Mouse (Mus musculus) limb, embryonic 12.5 days (tissue): ENCODE measurements around the gene Tnfsfm13. TPM values are rescaled to one million over a fixed set of nuclear protein-coding genes. Genes with fewer than 3 reads are reported as not detected.

Source experiments
- ATAC-seq: fragments of 200-750 bp; cut with Nextera tagmentation; 2 replicates; pipeline ENCODE4 v1.8.0; 2017; ENCODE audit warnings: low read depth, moderate TSS enrichment; ENCODE audit not compliant: insufficient number of reproducible peaks, insufficient read depth, low FRiP score, low TSS enrichment
- H3K27ac ChIP-seq: fragments of 300-500 bp; sonication (generic); 2 replicates; pipeline ENCODE4 v1.5.1; 2016; ENCODE audit warnings: mild to moderate bottlenecking, moderate library complexity
- H3K27me3 ChIP-seq: fragments of 300-500 bp; sonication (generic); 2 replicates; pipeline ENCODE4 v1.6.1; 2016; ENCODE audit warnings: mild to moderate bottlenecking, moderate library complexity
- H3K36me3 ChIP-seq: fragments of 300-500 bp; sonication (generic); 2 replicates; pipeline ENCODE4 v1.6.1; 2016; ENCODE audit warnings: mild to moderate bottlenecking, moderate library complexity
- H3K4me1 ChIP-seq: fragments of 300-500 bp; sonication (generic); replicated peaks from 2 replicates; pipeline ENCODE4 v1.6.1; 2016
- H3K4me2 ChIP-seq: fragments of 300-500 bp; sonication (generic); 2 replicates; pipeline ENCODE4 v1.6.1; 2016; ENCODE audit warnings: mild to moderate bottlenecking, moderate library complexity
- H3K4me3 ChIP-seq: fragments of 300-500 bp; sonication (generic); replicated peaks from 2 replicates; pipeline ENCODE4 v1.5.1; 2016; ENCODE audit warnings: mild to moderate bottlenecking
- H3K9ac ChIP-seq: fragments of 300-500 bp; sonication (generic); replicated peaks from 2 replicates; pipeline ENCODE4 v1.6.1; 2016; ENCODE audit warnings: mild to moderate bottlenecking, moderate library complexity
- H3K9me3 ChIP-seq: fragments of 300-500 bp; sonication (generic); 2 replicates; pipeline ENCODE4 v1.6.1; 2016; ENCODE audit warnings: mild to moderate bottlenecking, moderate library complexity
- WGBS: fragments of 180-500 bp; shearing (Covaris S2); methylation state at CpG from one replicate; pipeline ENCODE4 v1.1.7; 2016; 5-methylcytosine and 5-hydroxymethylcytosine counted together
- microRNA counts: library from miRNA; unstranded; fragments of <30 nt; microRNA quantifications from one replicate; lab custom pipeline; 2017
- microRNA-seq: library from miRNA; unstranded; fragments of <30 nt; microRNA quantifications from one replicate; pipeline ENCODE4, GENCODE M21; 2017
- polyA plus RNA-seq: library from polyadenylated mRNA; unstranded; fragments of >200 nt; fragmentation: Nextera tagmentation; extraction: Ambion mirVana; gene quantifications from 2 replicates; pipeline ENCODE4 v1.2.1, GENCODE M21; 2016

Tnfsfm13 gene
- polyA plus RNA-seq, 1 experiment from 2014 or later, result 1.7 TPM

DNA sequence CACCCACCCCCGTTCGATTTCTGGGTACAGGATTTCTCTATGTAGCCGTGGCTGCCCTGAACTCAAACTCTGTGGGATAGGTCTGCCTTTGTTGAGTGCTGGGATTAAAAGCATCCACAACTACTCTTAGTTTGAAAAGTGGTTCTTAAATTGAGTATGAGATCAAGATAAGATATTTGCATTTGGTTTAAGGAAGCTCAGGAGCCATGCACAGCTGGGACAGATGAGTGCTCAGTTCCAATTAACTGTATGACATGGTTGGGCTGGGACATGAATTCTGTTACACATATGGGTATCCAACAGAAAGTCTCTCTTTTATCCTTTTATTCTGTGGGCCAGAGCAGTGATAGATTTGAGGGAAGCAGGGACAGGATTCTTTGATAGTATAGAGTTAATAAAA is 60.4 kb downstream of the Tnfsfm13 start:
- H3K4me1 ChIP-seq, result peaks cover 22% of the 10 kb centered on the region
- no peak overlapping the region for H3K9ac ChIP-seq
- WGBS, result 87% methylated on average over 3 of the region's 3 CpGs
- H3K27me3 ChIP-seq, result no peaks in the 10 kb centered on the region
- no peak overlapping the region for H3K4me3 ChIP-seq
- H3K4me2 ChIP-seq, result peak overlapping the region; percentile 83
- no peak overlapping the region for H3K27ac ChIP-seq
- H3K36me3 ChIP-seq, result peaks cover 41% of the 10 kb centered on the region
- no peak for ATAC-seq
- H3K9me3 ChIP-seq, result no peaks in the 10 kb centered on the region

DNA sequence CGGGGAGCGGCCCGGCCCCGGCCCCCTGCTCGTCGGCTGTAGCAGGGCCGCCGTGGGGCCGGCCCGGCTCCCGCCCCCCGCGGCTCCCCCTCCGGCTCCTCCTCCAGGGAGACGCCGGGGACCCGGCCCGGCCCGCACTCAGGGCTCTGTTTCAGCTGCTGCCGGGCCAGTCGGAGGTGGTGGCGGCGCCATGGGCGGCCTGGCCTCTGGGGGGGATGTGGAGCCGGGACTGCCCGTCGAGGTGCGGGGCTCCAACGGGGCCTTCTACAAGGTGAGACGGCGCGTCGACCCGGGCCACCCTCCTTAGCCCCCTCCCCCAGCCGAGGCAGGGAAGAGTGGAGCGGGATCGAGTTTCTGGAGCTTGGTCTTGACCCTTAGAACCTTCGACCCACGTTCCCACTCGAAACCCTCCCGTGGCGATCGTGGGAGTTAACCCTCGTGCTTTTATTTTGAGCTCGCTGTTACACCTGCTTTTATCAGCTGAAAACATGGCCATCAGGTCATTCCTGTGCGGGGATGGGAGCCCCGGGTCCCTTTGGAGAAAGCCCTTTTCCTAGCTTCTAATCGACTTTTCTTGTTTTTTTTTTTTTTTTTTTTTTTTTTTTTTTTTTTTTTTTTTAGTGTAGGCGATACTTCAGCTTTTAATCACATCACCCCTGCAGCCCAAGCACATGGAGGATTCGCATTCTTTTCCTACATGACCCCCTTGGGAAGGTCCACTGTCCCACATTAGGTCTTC is 62.6 kb downstream of the Tnfsfm13 start:
- no peaks in the 10 kb centered on the region for H3K27me3 ChIP-seq
- peak overlapping the region; percentile 83 for H3K4me2 ChIP-seq
- peak; percentile 18; the same call in 1 of the 2 replicates for ATAC-seq
- WGBS, result under 1% methylated on average over 36 of the region's 50 CpGs
- peak overlapping the region; percentile 99 for H3K9ac ChIP-seq
- peak overlapping the region; percentile 97 for H3K27ac ChIP-seq
- H3K4me3 ChIP-seq, result peak overlapping the region; percentile 99
- no peaks in the 10 kb centered on the region for H3K9me3 ChIP-seq
- H3K4me1 ChIP-seq, result peaks cover 22% of the 10 kb centered on the region
- peaks cover 24% of the 10 kb centered on the region for H3K36me3 ChIP-seq

MicroRNAs encoded within 50 kb of the gene (microRNA counts, 519-probe panel; counts per million panel counts)
- microRNA mmu-miR-1934 (lab: Ali Mortazavi, UCI) (not detected), microRNA mmu-miR-467f (lab: Ali Mortazavi, UCI) (2,411 counts per million, percentile 9 among the panel's probes with 10 or more counts)

Small RNA genes within 50 kb of the gene (microRNA-seq; reads per million reads assigned to microRNA genes)
- gene Mir1934 (3.3 reads per million, percentile 9 among the genes with 10 or more reads in this experiment), gene Mir467f (not detected)

Other genes starting within 250 kb of the Tnfsfm13 start
- gene Dnah2, start 147.0 kb downstream of the Tnfsfm13 start, polyA plus RNA-seq, result 1.9 and 3.3 TPM in 2 replicates
- 53.3 and 54.3 TPM in 2 replicates for gene Efnb3, start 135.9 kb downstream of the Tnfsfm13 start, polyA plus RNA-seq
- 35.8 and 39.0 TPM in 2 replicates for gene Wrap53, start 115.8 kb downstream of the Tnfsfm13 start, polyA plus RNA-seq
- 175 and 180 TPM in 2 replicates for gene Trp53, start 115.7 kb downstream of the Tnfsfm13 start, polyA plus RNA-seq
- 3.0 and 4.8 TPM in 2 replicates for gene Atp1b2, start 90.2 kb downstream of the Tnfsfm13 start, polyA plus RNA-seq
- not detected in 2 replicates for gene Shbg, start 78.2 kb downstream of the Tnfsfm13 start, polyA plus RNA-seq
- gene Sat2, start 74.1 kb downstream of the Tnfsfm13 start, polyA plus RNA-seq, result 24.3 and 25.8 TPM in 2 replicates
- gene Fxr2, start 63.1 kb downstream of the Tnfsfm13 start, polyA plus RNA-seq, result 56.0 and 63.9 TPM in 2 replicates
- gene Sox15, start 40.8 kb downstream of the Tnfsfm13 start, polyA plus RNA-seq, result 0.68 TPM in 1 of 2 replicates, not detected in the other
- 62.6 and 64.3 TPM in 2 replicates for gene Mpdu1, start 33.5 kb downstream of the Tnfsfm13 start, polyA plus RNA-seq
- 5.9 and 8.0 TPM in 2 replicates for gene Cd68, start 29.9 kb downstream of the Tnfsfm13 start, polyA plus RNA-seq
- gene Eif4a1, start 23.7 kb downstream of the Tnfsfm13 start, polyA plus RNA-seq, result 569 and 701 TPM in 2 replicates
- gene Senp3, start 14.0 kb downstream of the Tnfsfm13 start, polyA plus RNA-seq, result 132 and 140 TPM in 2 replicates
- gene Tnfsf13, start 10.3 kb downstream of the Tnfsfm13 start, polyA plus RNA-seq, result 0.58 and 1.0 TPM in 2 replicates
- 2.2 and 3.7 TPM in 2 replicates for gene Tnfsf12, start 249 bp downstream of the Tnfsfm13 start, polyA plus RNA-seq
- 27.2 and 38.1 TPM in 2 replicates for gene Polr2a, start 62.5 kb upstream of the Tnfsfm13 start, polyA plus RNA-seq
- gene Slc35g3, start 65.9 kb upstream of the Tnfsfm13 start, polyA plus RNA-seq, result 0.13 and 0.18 TPM in 2 replicates
- 1.9 and 2.4 TPM in 2 replicates for gene Zbtb4, start 69.8 kb upstream of the Tnfsfm13 start, polyA plus RNA-seq
- gene Chrnb1, start 99.8 kb upstream of the Tnfsfm13 start, polyA plus RNA-seq, result 15.4 and 17.1 TPM in 2 replicates
- 1.2 and 1.5 TPM in 2 replicates for gene Fgf11, start 105.8 kb upstream of the Tnfsfm13 start, polyA plus RNA-seq
- gene Tmem102, start 109.5 kb upstream of the Tnfsfm13 start, polyA plus RNA-seq, result 1.6 and 1.8 TPM in 2 replicates
- not detected in 2 replicates for gene Gm39566, start 119.2 kb upstream of the Tnfsfm13 start, polyA plus RNA-seq
- not detected in 2 replicates for gene Spem2, start 122.4 kb upstream of the Tnfsfm13 start, polyA plus RNA-seq
- gene Spem1, start 126.1 kb upstream of the Tnfsfm13 start, polyA plus RNA-seq, result 0.20 TPM in 1 of 2 replicates, not detected in the other
- gene Nlgn2, start 141.7 kb upstream of the Tnfsfm13 start, polyA plus RNA-seq, result 8.4 and 9.1 TPM in 2 replicates
- gene Tmem256, start 142.4 kb upstream of the Tnfsfm13 start, polyA plus RNA-seq, result 346 and 353 TPM in 2 replicates
- 111 and 120 TPM in 2 replicates for gene Plscr3, start 150.3 kb upstream of the Tnfsfm13 start, polyA plus RNA-seq
- gene Tnk1, start 162.6 kb upstream of the Tnfsfm13 start, polyA plus RNA-seq, result 1.6 and 2.3 TPM in 2 replicates
- gene Tmem95, start 181.9 kb upstream of the Tnfsfm13 start, polyA plus RNA-seq, result not detected in 2 replicates
- gene Kctd11, start 185.3 kb upstream of the Tnfsfm13 start, polyA plus RNA-seq, result 3.7 and 4.4 TPM in 2 replicates
- gene Acap1, start 199.4 kb upstream of the Tnfsfm13 start, polyA plus RNA-seq, result 0.90 and 1.5 TPM in 2 replicates
- gene 2810408A11Rik, start 204.9 kb upstream of the Tnfsfm13 start, polyA plus RNA-seq, result 30.4 and 32.8 TPM in 2 replicates
- gene Neurl4, start 205.0 kb upstream of the Tnfsfm13 start, polyA plus RNA-seq, result 10.9 and 12.7 TPM in 2 replicates
- 92.0 and 93.5 TPM in 2 replicates for gene Gps2, start 217.8 kb upstream of the Tnfsfm13 start, polyA plus RNA-seq
- gene Eif5a, start 225.9 kb upstream of the Tnfsfm13 start, polyA plus RNA-seq, result 1,762 and 1,851 TPM in 2 replicates
- 14.0 and 15.5 TPM in 2 replicates for gene Ybx2, start 239.7 kb upstream of the Tnfsfm13 start, polyA plus RNA-seq